Mouse (Mus musculus) midbrain, embryonic 10.5 days (tissue): ENCODE results near the gene Arl4c. TPM values are rescaled to one million over a fixed set of nuclear protein-coding genes. Genes with fewer than 3 reads are reported as not detected.

Source experiments
- DNase-seq: peaks from one replicate; pipeline ENCODE4 v3.0.0-alpha.2; 2017; ENCODE audit warnings: low spot score
- H3K27ac ChIP-seq: fragments of 300-500 bp; sonication (generic); replicated peaks from 2 replicates; pipeline ENCODE4 v1.5.1; 2016; ENCODE audit warnings: mild to moderate bottlenecking
- H3K27me3 ChIP-seq: fragments of 300-500 bp; sonication (generic); 2 replicates; pipeline ENCODE4 v1.6.1; 2016; ENCODE audit warnings: low read depth, mild to moderate bottlenecking; ENCODE audit not compliant: poor library complexity, severe bottlenecking
- H3K36me3 ChIP-seq: fragments of 300-500 bp; sonication (generic); 2 replicates; pipeline ENCODE4 v1.6.1; 2016; ENCODE audit warnings: mild to moderate bottlenecking, moderate library complexity
- H3K4me1 ChIP-seq: fragments of 300-500 bp; sonication (generic); 2 replicates; pipeline ENCODE4 v1.6.1; 2016
- H3K4me3 ChIP-seq: fragments of 300-500 bp; sonication (generic); 2 replicates; pipeline ENCODE4 v1.5.1; 2016; ENCODE audit warnings: mild to moderate bottlenecking, moderate library complexity
- H3K9me3 ChIP-seq: fragments of 300-500 bp; sonication (generic); replicated peaks from 2 replicates; pipeline ENCODE4 v1.6.1; 2016; ENCODE audit warnings: mild to moderate bottlenecking
- WGBS: fragments of 180-500 bp; shearing (Covaris S2); methylation state at CpG from one replicate; pipeline ENCODE4 v1.1.7; 2016; 5-methylcytosine and 5-hydroxymethylcytosine counted together
- polyA plus RNA-seq: library from polyadenylated mRNA; unstranded; fragments of >200 nt; fragmentation: Nextera tagmentation; extraction: Ambion mirVana; gene quantifications from 2 replicates; pipeline ENCODE4 v1.2.1, GENCODE M21; 2016

The Arl4c gene
- 18.6 and 22.4 TPM in 2 replicates for polyA plus RNA-seq

- H3K9me3 ChIP-seq, result no peaks in the 10 kb centered on the region
- WGBS, result under 1% methylated on average over 91 of the region's 91 CpGs
- peaks cover 15% of the 10 kb centered on the region for H3K36me3 ChIP-seq
- peak; percentile 94 for DNase-seq
- H3K27ac ChIP-seq, result peak within 1 kb of the TSS; percentile 98
- peaks cover 22% of the 10 kb centered on the region for H3K27me3 ChIP-seq
- H3K4me3 ChIP-seq, result peak within 1 kb of the TSS; percentile 96
- H3K4me1 ChIP-seq, result peaks cover 55% of the 10 kb centered on the region
Measured at GRCm38 (mm10) chr1:88701870-88702661, at the start of gene Arl4c. Gene Arl4c (minus strand): TSS chr1:88702221.

- H3K27ac ChIP-seq, result peak overlapping the region; percentile 46; the same call in 1 of the 2 replicates
- 70% methylated on average over 6 of the region's 6 CpGs for WGBS
- no peaks in the 10 kb centered on the region for H3K27me3 ChIP-seq
- H3K36me3 ChIP-seq, result no peaks in the 10 kb centered on the region
- DNase-seq, result no peak
- no peaks in the 10 kb centered on the region for H3K9me3 ChIP-seq
- no peak overlapping the region for H3K4me3 ChIP-seq
- peaks cover 31% of the 10 kb centered on the region for H3K4me1 ChIP-seq
Measured at GRCm38 (mm10) chr1:88751332-88751731, 49.3 kb upstream of the Arl4c start.

GRCm38 (mm10) chr1:88750576-88750975, 48.6 kb upstream of the Arl4c start:
- Histone ChIP-seq H3K4me1 (peaks cover 38% of the 10 kb centered on the region), H3K27ac (0 out of 2 replicates have a peak overlapping the region, but pooled peaks have one; percentile 43), H3K9me3 (no peaks in the 10 kb centered on the region), H3K4me3 (no peak overlapping the region), H3K27me3 (no peaks in the 10 kb centered on the region), H3K36me3 (no peaks in the 10 kb centered on the region)
- 87% methylated on average over 7 of the region's 7 CpGs for WGBS
- DNase-seq, result no peak

DNA sequence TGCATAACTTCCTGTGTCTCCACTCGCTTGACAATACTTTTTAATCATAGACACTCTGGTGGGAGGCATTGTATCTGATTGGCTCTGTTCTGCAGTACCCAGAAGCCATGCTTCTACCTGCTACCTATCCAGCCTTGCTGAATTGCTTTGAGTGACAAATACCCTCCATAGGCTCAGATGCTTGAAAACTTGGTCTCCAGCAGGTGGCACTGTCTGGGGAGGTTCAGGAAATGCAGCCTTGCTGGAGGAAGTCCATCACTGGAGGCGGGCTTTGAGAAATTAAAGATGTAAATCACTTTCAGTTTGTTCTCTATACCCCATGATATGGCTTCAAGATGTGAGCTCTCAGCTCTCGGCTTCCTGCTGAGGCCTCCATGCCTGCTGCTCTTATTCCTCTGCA, 48.1 kb upstream of the Arl4c start:
- no peak for DNase-seq
- Histone ChIP-seq H3K36me3 (no peaks in the 10 kb centered on the region), H3K27ac (no peak overlapping the region), H3K27me3 (no peaks in the 10 kb centered on the region), H3K4me1 (peaks cover 41% of the 10 kb centered on the region), H3K4me3 (no peak overlapping the region), H3K9me3 (no peaks in the 10 kb centered on the region)
- WGBS, result 94% methylated on average over 3 of the region's 3 CpGs

DNA sequence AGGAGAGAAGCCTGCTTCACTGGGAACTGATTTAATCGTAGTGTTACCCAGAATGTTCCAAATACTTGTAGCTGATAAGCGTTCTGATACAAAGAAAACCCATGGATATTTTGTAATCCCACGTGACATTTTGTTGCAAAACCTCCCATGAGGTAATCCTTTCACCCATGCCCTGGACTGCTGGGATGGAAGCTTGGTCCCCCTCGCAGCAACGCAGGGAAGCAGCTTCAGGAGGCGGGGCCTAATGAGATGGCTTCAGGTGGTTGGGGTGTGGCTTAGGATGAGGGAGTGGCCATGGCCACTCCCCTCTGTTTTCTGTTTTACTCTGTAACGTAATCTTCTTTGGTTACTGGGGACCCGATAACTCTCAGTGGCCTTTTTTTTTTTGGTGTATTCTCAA, 47.1 kb upstream of the Arl4c start:
- DNase-seq, result no peak
- Histone ChIP-seq H3K36me3 (no peaks in the 10 kb centered on the region), H3K4me1 (peaks cover 41% of the 10 kb centered on the region), H3K9me3 (no peaks in the 10 kb centered on the region), H3K27me3 (no peaks in the 10 kb centered on the region), H3K27ac (no peak overlapping the region), H3K4me3 (no peak overlapping the region)
- 80% methylated on average over 8 of the region's 8 CpGs for WGBS

GRCm38 (mm10) chr1:88745256-88745655, 43.2 kb upstream of the Arl4c start:
- 13% methylated on average over 8 of the region's 8 CpGs for WGBS
- no peaks in the 10 kb centered on the region for H3K36me3 ChIP-seq

GRCm38 (mm10) chr1:88744261-88744660, 42.2 kb upstream of the Arl4c start:
- H3K27me3 ChIP-seq, result no peaks in the 10 kb centered on the region
- peaks cover 17% of the 10 kb centered on the region for H3K4me1 ChIP-seq
- H3K9me3 ChIP-seq, result no peaks in the 10 kb centered on the region
- no peak overlapping the region for H3K27ac ChIP-seq
- no peaks in the 10 kb centered on the region for H3K36me3 ChIP-seq
- 73% methylated on average over 8 of the region's 8 CpGs for WGBS
- no peak for DNase-seq
- no peak overlapping the region for H3K4me3 ChIP-seq

More at GRCm38 (mm10) chr1:88745256-88745655, 43.2 kb upstream of the Arl4c start:
- no peaks in the 10 kb centered on the region for H3K27me3 ChIP-seq
- peaks cover 17% of the 10 kb centered on the region for H3K4me1 ChIP-seq
- peak; percentile 85 for DNase-seq
- no peaks in the 10 kb centered on the region for H3K9me3 ChIP-seq
- H3K4me3 ChIP-seq, result no peak overlapping the region
- peak overlapping the region; percentile 61; the same call in 1 of the 2 replicates for H3K27ac ChIP-seq

GRCm38 (mm10) chr1:88742372-88742771, 40.4 kb upstream of the Arl4c start:
- DNase-seq, result peak; percentile 54
- Histone ChIP-seq H3K27me3 (no peaks in the 10 kb centered on the region), H3K4me1 (peaks cover 17% of the 10 kb centered on the region), H3K4me3 (no peak overlapping the region), H3K9me3 (no peaks in the 10 kb centered on the region), H3K27ac (no peak overlapping the region), H3K36me3 (no peaks in the 10 kb centered on the region)
- 55% methylated on average over 7 of the region's 7 CpGs for WGBS

GRCm38 (mm10) chr1:88739546-88739945, 37.5 kb upstream of the Arl4c start:
- no peak for DNase-seq
- 86% methylated on average over 4 of the region's 4 CpGs for WGBS
- Histone ChIP-seq H3K36me3 (no peaks in the 10 kb centered on the region), H3K4me1 (no peaks in the 10 kb centered on the region), H3K4me3 (no peak overlapping the region), H3K27ac (no peak overlapping the region), H3K9me3 (no peaks in the 10 kb centered on the region), H3K27me3 (no peaks in the 10 kb centered on the region)

DNA sequence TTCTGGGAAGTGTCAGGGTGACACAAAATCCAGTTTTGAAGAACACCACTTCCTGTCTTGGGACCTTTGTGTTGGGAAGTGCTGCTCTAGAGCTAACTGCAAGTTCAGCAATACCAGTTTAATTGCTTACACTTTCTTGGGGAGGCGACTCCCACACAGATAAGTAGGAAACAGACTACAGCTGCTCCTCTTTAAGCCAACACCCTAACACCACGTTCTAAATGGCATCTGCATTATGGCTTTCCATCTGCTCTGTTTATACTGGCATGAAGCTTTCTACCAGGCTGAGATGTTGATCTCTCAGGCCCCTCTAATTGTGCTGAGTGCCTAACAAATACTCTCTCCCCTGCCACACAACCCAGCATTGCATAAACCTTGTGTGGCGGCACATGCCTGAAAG, 36.9 kb upstream of the Arl4c start:
- 75% methylated on average over 3 of the region's 3 CpGs for WGBS
- DNase-seq, result no peak
- no peak overlapping the region for H3K27ac ChIP-seq
- no peaks in the 10 kb centered on the region for H3K27me3 ChIP-seq
- no peaks in the 10 kb centered on the region for H3K4me1 ChIP-seq
- no peaks in the 10 kb centered on the region for H3K9me3 ChIP-seq
- H3K4me3 ChIP-seq, result no peak overlapping the region
- no peaks in the 10 kb centered on the region for H3K36me3 ChIP-seq

DNA sequence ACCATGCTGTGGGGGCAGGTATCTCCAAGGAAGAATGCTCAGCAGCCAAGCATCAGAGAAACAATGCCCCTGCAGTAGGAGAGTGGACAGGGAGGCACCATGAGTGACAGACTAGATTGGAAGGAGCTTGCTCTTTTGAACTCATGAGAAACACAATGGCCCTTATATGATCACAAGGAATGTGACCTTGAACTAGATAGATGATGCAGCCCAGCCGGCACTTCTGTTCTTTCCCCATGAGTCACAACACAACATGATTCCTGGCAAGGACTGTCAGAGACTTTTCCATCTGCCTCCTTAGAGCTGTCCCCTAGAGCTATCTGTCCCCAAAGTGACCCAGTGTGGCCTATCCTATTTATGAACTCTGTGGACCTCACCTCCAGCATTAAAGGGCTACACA, 27.5 kb upstream of the Arl4c start:
- Histone ChIP-seq H3K9me3 (peaks cover 6% of the 10 kb centered on the region; the same call in 1 of the 2 replicates), H3K36me3 (no peaks in the 10 kb centered on the region), H3K27me3 (no peaks in the 10 kb centered on the region), H3K27ac (no peak overlapping the region), H3K4me1 (0 out of 2 replicates have a peak, but pooled peaks cover 4% of the 10 kb centered on the region), H3K4me3 (no peak overlapping the region)
- DNase-seq, result no peak
- WGBS, result 93% methylated on average over 1 of the region's 1 CpGs

DNA sequence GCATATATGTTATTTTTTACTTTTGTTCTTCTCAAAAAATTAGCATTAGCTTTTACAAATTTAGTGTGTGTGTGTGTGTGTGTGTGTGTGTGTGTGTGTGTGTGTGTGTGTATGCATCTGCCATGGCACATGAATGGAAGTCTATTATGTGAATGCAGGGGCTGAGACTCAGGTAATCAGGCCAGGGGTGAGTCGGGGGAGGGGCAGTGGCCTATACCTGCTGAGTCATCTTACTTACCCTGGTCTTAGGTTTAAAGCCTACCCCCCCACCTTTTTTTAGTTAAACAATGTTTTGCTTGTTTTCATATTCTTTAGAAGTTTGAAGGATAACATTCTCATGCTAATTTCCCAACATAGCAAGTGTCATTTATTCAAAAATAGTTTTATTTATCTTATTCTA, 25.3 kb upstream of the Arl4c start:
- no peak overlapping the region for H3K4me3 ChIP-seq
- H3K36me3 ChIP-seq, result no peaks in the 10 kb centered on the region
- WGBS, result 95% methylated on average over 1 of the region's 1 CpGs
- peaks cover 6% of the 10 kb centered on the region; the same call in 1 of the 2 replicates for H3K9me3 ChIP-seq
- no peak overlapping the region for H3K27ac ChIP-seq
- 0 out of 2 replicates have a peak, but pooled peaks cover 4% of the 10 kb centered on the region for H3K4me1 ChIP-seq
- DNase-seq, result no peak
- no peaks in the 10 kb centered on the region for H3K27me3 ChIP-seq

- H3K27me3 ChIP-seq, result no peaks in the 10 kb centered on the region
- H3K36me3 ChIP-seq, result no peaks in the 10 kb centered on the region
- no peak overlapping the region for H3K4me3 ChIP-seq
- no peak for DNase-seq
- no peak overlapping the region for H3K27ac ChIP-seq
- WGBS, result 83% methylated on average over 1 of the region's 1 CpGs
- peaks cover 6% of the 10 kb centered on the region; the same call in 1 of the 2 replicates for H3K9me3 ChIP-seq
- peaks cover 8% of the 10 kb centered on the region; the same call in 1 of the 2 replicates for H3K4me1 ChIP-seq
Measured at GRCm38 (mm10) chr1:88725716-88726115, 23.7 kb upstream of the Arl4c start.
